Mouse (Mus musculus): ENCODE results near the gene Hbp1. TPM values are rescaled to one million over a fixed set of nuclear protein-coding genes. Genes with fewer than 3 reads are reported as not detected.

Hbp1 gene
- polyA plus RNA-seq, 1 experiment from 2014 or later, result 82.1 TPM

- 55% methylated on average over 8 of the region's 8 CpGs for WGBS
- Histone ChIP-seq H3K9ac (ENCODE audit: low read depth, low read length) (no peak overlapping the region), H3K4me3 (ENCODE audit: low read length) (no peak overlapping the region), H3K9me3 (ENCODE audit: control insufficient read depth, low read length) (no peaks in the 10 kb centered on the region), H3K4me2 (ENCODE audit: low read depth, low read length) (no peak overlapping the region), H3K27me3 (replicated peaks; ENCODE audit: control insufficient read depth, insufficient read depth, low read length) (no peaks in the 10 kb centered on the region), H3K27ac (ENCODE audit: low read length) (no peak overlapping the region), H3K4me1 (ENCODE audit: control insufficient read depth, insufficient read depth, low read length) (no peaks in the 10 kb centered on the region), H3K36me3 (ENCODE audit: control insufficient read depth, insufficient read depth, low read length) (no peaks in the 10 kb centered on the region)
- ATAC-seq, result no peak
These were observed 53.3 kb downstream of the Hbp1 start for GRCm38 (mm10) chr12:31896986-31897385.

GRCm38 (mm10) chr12:31896295-31896694 is 54.0 kb downstream of the Hbp1 start:
- Histone ChIP-seq H3K9ac (ENCODE audit: low read depth, low read length) (no peak overlapping the region), H3K27me3 (replicated peaks; ENCODE audit: control insufficient read depth, insufficient read depth, low read length) (no peaks in the 10 kb centered on the region), H3K4me3 (ENCODE audit: low read length) (no peak overlapping the region), H3K36me3 (ENCODE audit: control insufficient read depth, insufficient read depth, low read length) (no peaks in the 10 kb centered on the region), H3K9me3 (ENCODE audit: control insufficient read depth, low read length) (no peaks in the 10 kb centered on the region), H3K4me1 (ENCODE audit: control insufficient read depth, insufficient read depth, low read length) (no peaks in the 10 kb centered on the region), H3K4me2 (ENCODE audit: low read depth, low read length) (no peak overlapping the region), H3K27ac (ENCODE audit: low read length) (no peak overlapping the region)
- ATAC-seq, result no peak
- WGBS, result 47% methylated on average over 5 of the region's 5 CpGs

- Histone ChIP-seq H3K27ac (ENCODE audit: low read length) (no peak overlapping the region), H3K9me3 (ENCODE audit: control insufficient read depth, low read length) (no peaks in the 10 kb centered on the region), H3K4me1 (ENCODE audit: control insufficient read depth, insufficient read depth, low read length) (no peaks in the 10 kb centered on the region), H3K4me2 (ENCODE audit: low read depth, low read length) (no peak overlapping the region), H3K9ac (ENCODE audit: low read depth, low read length) (no peak overlapping the region), H3K4me3 (ENCODE audit: low read length) (no peak overlapping the region), H3K27me3 (replicated peaks; ENCODE audit: control insufficient read depth, insufficient read depth, low read length) (no peaks in the 10 kb centered on the region), H3K36me3 (ENCODE audit: control insufficient read depth, insufficient read depth, low read length) (no peaks in the 10 kb centered on the region)
- ATAC-seq, result no peak; the same call in 1 of the 2 replicates
- WGBS, result 22% methylated on average over 2 of the region's 2 CpGs
These were observed 54.4 kb downstream of the Hbp1 start for GRCm38 (mm10) chr12:31895888-31896287.

GRCm38 (mm10) chr12:31895095-31895734 is 55.1 kb downstream of the Hbp1 start:
- Histone ChIP-seq H3K4me2 (ENCODE audit: low read depth, low read length) (no peak overlapping the region), H3K36me3 (ENCODE audit: control insufficient read depth, insufficient read depth, low read length) (no peaks in the 10 kb centered on the region), H3K4me3 (ENCODE audit: low read length) (no peak overlapping the region), H3K4me1 (ENCODE audit: control insufficient read depth, insufficient read depth, low read length) (no peaks in the 10 kb centered on the region), H3K9ac (ENCODE audit: low read depth, low read length) (no peak overlapping the region), H3K27me3 (replicated peaks; ENCODE audit: control insufficient read depth, insufficient read depth, low read length) (no peaks in the 10 kb centered on the region), H3K27ac (ENCODE audit: low read length) (no peak overlapping the region), H3K9me3 (ENCODE audit: control insufficient read depth, low read length) (no peaks in the 10 kb centered on the region)
- 38% methylated on average over 8 of the region's 8 CpGs for WGBS
- ATAC-seq, result peak; percentile 68

- Histone ChIP-seq H3K4me1 (ENCODE audit: control insufficient read depth, insufficient read depth, low read length) (no peaks in the 10 kb centered on the region), H3K9ac (ENCODE audit: low read depth, low read length) (no peak overlapping the region), H3K9me3 (ENCODE audit: control insufficient read depth, low read length) (no peaks in the 10 kb centered on the region), H3K27ac (ENCODE audit: low read length) (no peak overlapping the region), H3K4me3 (ENCODE audit: low read length) (no peak overlapping the region), H3K36me3 (ENCODE audit: control insufficient read depth, insufficient read depth, low read length) (no peaks in the 10 kb centered on the region), H3K27me3 (replicated peaks; ENCODE audit: control insufficient read depth, insufficient read depth, low read length) (no peaks in the 10 kb centered on the region), H3K4me2 (ENCODE audit: low read depth, low read length) (no peak overlapping the region)
- 89% methylated on average over 7 of the region's 7 CpGs for WGBS
- ATAC-seq, result no peak
These were observed 57.6 kb downstream of the Hbp1 start for GRCm38 (mm10) chr12:31892771-31893170.

- Histone ChIP-seq H3K27me3 (replicated peaks; ENCODE audit: control insufficient read depth, insufficient read depth, low read length) (no peaks in the 10 kb centered on the region), H3K36me3 (ENCODE audit: control insufficient read depth, insufficient read depth, low read length) (no peaks in the 10 kb centered on the region), H3K4me3 (ENCODE audit: low read length) (no peak overlapping the region), H3K27ac (ENCODE audit: low read length) (no peak overlapping the region), H3K4me1 (ENCODE audit: control insufficient read depth, insufficient read depth, low read length) (no peaks in the 10 kb centered on the region), H3K9me3 (ENCODE audit: control insufficient read depth, low read length) (no peaks in the 10 kb centered on the region), H3K4me2 (ENCODE audit: low read depth, low read length) (no peak overlapping the region), H3K9ac (ENCODE audit: low read depth, low read length) (no peak overlapping the region)
- ATAC-seq, result no peak
These were observed 58.3 kb downstream of the Hbp1 start for GRCm38 (mm10) chr12:31892079-31892478.

GRCm38 (mm10) chr12:31890685-31891084 is 59.6 kb downstream of the Hbp1 start:
- H3K27me3 ChIP-seq (replicated peaks; ENCODE audit: control insufficient read depth, insufficient read depth, low read length), result no peaks in the 10 kb centered on the region
- no peak for ATAC-seq
- no peaks in the 10 kb centered on the region for H3K9me3 ChIP-seq (ENCODE audit: control insufficient read depth, low read length)
- H3K9ac ChIP-seq (ENCODE audit: low read depth, low read length), result no peak overlapping the region
- WGBS, result 65% methylated on average over 6 of the region's 6 CpGs
- H3K27ac ChIP-seq (ENCODE audit: low read length), result no peak overlapping the region
- H3K36me3 ChIP-seq (ENCODE audit: control insufficient read depth, insufficient read depth, low read length), result no peaks in the 10 kb centered on the region
- no peak overlapping the region for H3K4me2 ChIP-seq (ENCODE audit: low read depth, low read length)
- no peaks in the 10 kb centered on the region for H3K4me1 ChIP-seq (ENCODE audit: control insufficient read depth, insufficient read depth, low read length)
- no peak overlapping the region for H3K4me3 ChIP-seq (ENCODE audit: low read length)

- no peaks in the 10 kb centered on the region for H3K27me3 ChIP-seq (replicated peaks; ENCODE audit: control insufficient read depth, insufficient read depth, low read length)
- WGBS, result 94% methylated on average over 11 of the region's 11 CpGs
- H3K36me3 ChIP-seq (ENCODE audit: control insufficient read depth, insufficient read depth, low read length), result no peaks in the 10 kb centered on the region
- no peak overlapping the region for H3K4me2 ChIP-seq (ENCODE audit: low read depth, low read length)
- no peaks in the 10 kb centered on the region for H3K9me3 ChIP-seq (ENCODE audit: control insufficient read depth, low read length)
- no peak overlapping the region for H3K4me3 ChIP-seq (ENCODE audit: low read length)
- no peak for ATAC-seq
- H3K4me1 ChIP-seq (ENCODE audit: control insufficient read depth, insufficient read depth, low read length), result peaks cover 4% of the 10 kb centered on the region; the same call in 1 of the 2 replicates
- no peak overlapping the region for H3K27ac ChIP-seq (ENCODE audit: low read length)
- no peak overlapping the region for H3K9ac ChIP-seq (ENCODE audit: low read depth, low read length)
These were observed 64.3 kb downstream of the Hbp1 start for GRCm38 (mm10) chr12:31885844-31886606.

GRCm38 (mm10) chr12:31885084-31885483 is 65.3 kb downstream of the Hbp1 start:
- ATAC-seq, result no peak
- no peaks in the 10 kb centered on the region for H3K27me3 ChIP-seq (replicated peaks; ENCODE audit: control insufficient read depth, insufficient read depth, low read length)

More at GRCm38 (mm10) chr12:31885084-31885483, 65.3 kb downstream of the Hbp1 start:
- no peak overlapping the region for H3K9ac ChIP-seq (ENCODE audit: low read depth, low read length)
- no peak overlapping the region for H3K4me2 ChIP-seq (ENCODE audit: low read depth, low read length)
- H3K9me3 ChIP-seq (ENCODE audit: control insufficient read depth, low read length), result no peaks in the 10 kb centered on the region
- H3K4me3 ChIP-seq (ENCODE audit: low read length), result no peak overlapping the region
- WGBS, result 76% methylated on average over 4 of the region's 4 CpGs
- H3K4me1 ChIP-seq (ENCODE audit: control insufficient read depth, insufficient read depth, low read length), result peaks cover 4% of the 10 kb centered on the region; the same call in 1 of the 2 replicates
- no peaks in the 10 kb centered on the region for H3K36me3 ChIP-seq (ENCODE audit: control insufficient read depth, insufficient read depth, low read length)
- no peak overlapping the region for H3K27ac ChIP-seq (ENCODE audit: low read length)

All from intestine, embryonic 16.5 days (tissue).